Mouse (Mus musculus): Measurements from ENCODE around the gene Rfpl4.
"Not testable (repeated sequence)": the region's sequence is repeated elsewhere in the genome, so short reads cannot be mapped to it uniquely, and the experiment has no call there.

Rfpl4 gene

GRCm38 (mm10) chr7:5116850-5117249 lies at the start of gene Rfpl4:
TSS of gene Rfpl4 (minus strand) at chr7:5116950.
- no peak for DNase-seq (ENCODE audit: low read depth, low spot score)

GRCm38 (mm10) chr7:5149570-5149969 lies 32.8 kb upstream of the Rfpl4 start, which contains the start of gene Vmn1r55:
TSS of gene Vmn1r55 (minus strand) at chr7:5149670.
- not testable (repeated sequence) for DNase-seq (ENCODE audit: low read depth, low spot score)

GRCm38 (mm10) chr7:5125549-5126406 lies 9.0 kb upstream of the Rfpl4 start, which contains the start of gene Rasl2-9:
TSS of gene Rasl2-9 (minus strand) at chr7:5125950.
- no peak for DNase-seq (ENCODE audit: low read depth, low spot score)

GRCm38 (mm10) chr7:5125078-5125477 lies 8.3 kb upstream of the Rfpl4 start:
- DNase-seq (ENCODE audit: low read depth, low spot score): no peak

- no peak for DNase-seq (ENCODE audit: low read depth, low spot score)
Observed at GRCm38 (mm10) chr7:5112701-5113100, 4.0 kb downstream of the Rfpl4 start.

- DNase-seq (ENCODE audit: low read depth, low spot score): no peak
Observed at GRCm38 (mm10) chr7:5109301-5109700, 7.4 kb downstream of the Rfpl4 start.

- no peak for DNase-seq (ENCODE audit: low read depth, low spot score)
Observed at GRCm38 (mm10) chr7:5108272-5108671, 8.5 kb downstream of the Rfpl4 start.

- no peak for DNase-seq (ENCODE audit: low read depth, low spot score)
Observed at GRCm38 (mm10) chr7:5102564-5102963, 14.2 kb downstream of the Rfpl4 start.

- no peak for DNase-seq (ENCODE audit: low read depth, low spot score)
Observed at GRCm38 (mm10) chr7:5101066-5101663, 15.6 kb downstream of the Rfpl4 start.

- no peak for DNase-seq (ENCODE audit: low read depth, low spot score)
Observed at GRCm38 (mm10) chr7:5099796-5100195, 17.0 kb downstream of the Rfpl4 start.

- DNase-seq (ENCODE audit: low read depth, low spot score): no peak
Observed at GRCm38 (mm10) chr7:5098769-5099168, 18.0 kb downstream of the Rfpl4 start.

- DNase-seq (ENCODE audit: low read depth, low spot score): no peak
Observed at GRCm38 (mm10) chr7:5092831-5093510, 23.8 kb downstream of the Rfpl4 start.

GRCm38 (mm10) chr7:5092381-5092780 lies 24.4 kb downstream of the Rfpl4 start:
- DNase-seq (ENCODE audit: low read depth, low spot score): no peak

GRCm38 (mm10) chr7:5091008-5091728 lies 25.6 kb downstream of the Rfpl4 start:
- DNase-seq (ENCODE audit: low read depth, low spot score): no peak

- no peak for DNase-seq (ENCODE audit: low read depth, low spot score)
Observed at GRCm38 (mm10) chr7:5089853-5090252, 26.9 kb downstream of the Rfpl4 start.

- DNase-seq (ENCODE audit: low read depth, low spot score): no peak
Observed at GRCm38 (mm10) chr7:5087886-5088285, 28.9 kb downstream of the Rfpl4 start.

- DNase-seq (ENCODE audit: low read depth, low spot score): no peak
Observed at GRCm38 (mm10) chr7:5086921-5087440, 29.8 kb downstream of the Rfpl4 start.

GRCm38 (mm10) chr7:5085512-5085911 lies 31.2 kb downstream of the Rfpl4 start:
- no peak for DNase-seq (ENCODE audit: low read depth, low spot score)

GRCm38 (mm10) chr7:5083325-5084105 lies 33.2 kb downstream of the Rfpl4 start:
- no peak for DNase-seq (ENCODE audit: low read depth, low spot score)

- DNase-seq (ENCODE audit: low read depth, low spot score): no peak
Observed at GRCm38 (mm10) chr7:5081939-5082338, 34.8 kb downstream of the Rfpl4 start.

GRCm38 (mm10) chr7:5081241-5081640 lies 35.5 kb downstream of the Rfpl4 start:
- DNase-seq (ENCODE audit: low read depth, low spot score): no peak
